Mouse (Mus musculus): ENCODE measurements around the gene Aldh18a1.
A peak's percentile ranks its signal among the peaks of the same experiment; 100 is the strongest.
"Not testable (repeated sequence)": the region's sequence is repeated elsewhere in the genome, so short reads cannot be mapped to it uniquely, and the experiment has no call there.

Gene Aldh18a1

GRCm38 (mm10) chr19:40586908-40587307 is 1.4 kb downstream of the Aldh18a1 start:
- no peak for DNase-seq (ENCODE audit: low spot score in 2 of 2)

DNA sequence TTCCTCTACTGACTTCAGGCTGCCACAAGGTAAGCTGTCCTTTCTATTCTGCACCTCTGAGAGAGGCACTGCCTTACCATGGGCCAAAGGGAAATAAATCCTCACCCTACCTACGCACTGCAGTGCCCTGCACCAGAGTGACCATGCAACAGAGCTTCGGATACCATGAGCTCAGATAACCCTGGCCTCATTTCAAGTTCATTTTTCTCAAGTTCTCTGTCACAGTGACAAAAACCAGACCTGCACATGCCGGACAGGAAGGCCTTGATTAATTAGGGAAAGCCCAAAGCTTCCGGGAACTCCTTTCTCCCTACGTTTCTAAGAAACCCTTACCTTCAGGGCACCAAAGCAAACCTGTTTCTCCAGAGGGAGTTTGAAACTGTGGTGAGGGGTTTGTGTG is 6.6 kb downstream of the Aldh18a1 start:
- no peak for DNase-seq (ENCODE audit: low spot score in 2 of 2)

DNA sequence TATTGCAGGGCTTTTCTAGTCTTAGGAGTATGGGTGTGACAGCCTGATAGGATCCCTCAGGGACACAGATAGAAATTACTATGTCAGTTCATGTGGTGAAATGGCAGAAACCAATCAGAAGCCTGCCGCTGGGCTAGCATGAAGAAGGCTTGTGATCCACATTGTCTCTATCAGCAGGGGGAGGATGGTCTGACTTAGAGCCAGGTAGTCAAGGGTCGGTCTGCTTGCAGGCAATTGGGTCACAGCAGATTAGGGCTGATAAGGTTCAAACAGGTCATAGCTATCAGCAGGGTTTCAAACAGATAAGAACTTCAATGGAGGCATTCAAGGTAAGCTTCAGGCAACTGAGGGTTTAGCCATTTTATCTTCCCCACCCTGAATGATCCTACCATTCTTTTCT is 7.4 kb downstream of the Aldh18a1 start:
- no peak for DNase-seq (ENCODE audit: low spot score in 2 of 2)

DNA sequence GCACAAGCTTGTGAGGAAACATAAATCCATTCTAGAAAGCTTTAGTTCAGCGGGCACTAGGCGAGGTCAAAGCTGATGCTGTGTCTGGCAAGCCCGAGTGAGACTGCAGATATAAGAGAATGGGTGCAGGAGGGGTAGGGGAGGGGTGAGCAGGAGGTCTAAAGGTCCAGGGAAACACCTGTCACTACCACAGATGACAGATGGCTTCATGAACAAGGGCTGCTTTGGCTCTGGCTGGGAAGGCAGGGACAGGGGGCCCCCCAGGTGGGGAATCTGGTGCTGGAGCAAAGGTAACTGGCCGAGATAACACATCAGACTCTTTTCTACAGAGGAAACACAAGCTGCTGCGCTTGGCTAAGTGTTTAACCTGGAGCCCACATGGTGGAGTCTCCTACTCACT is 12.8 kb downstream of the Aldh18a1 start:
- no peak for DNase-seq (ENCODE audit: low spot score in 2 of 2)

GRCm38 (mm10) chr19:40570726-40571125 is 17.5 kb downstream of the Aldh18a1 start:
- no peak for DNase-seq (ENCODE audit: low spot score in 2 of 2)

DNA sequence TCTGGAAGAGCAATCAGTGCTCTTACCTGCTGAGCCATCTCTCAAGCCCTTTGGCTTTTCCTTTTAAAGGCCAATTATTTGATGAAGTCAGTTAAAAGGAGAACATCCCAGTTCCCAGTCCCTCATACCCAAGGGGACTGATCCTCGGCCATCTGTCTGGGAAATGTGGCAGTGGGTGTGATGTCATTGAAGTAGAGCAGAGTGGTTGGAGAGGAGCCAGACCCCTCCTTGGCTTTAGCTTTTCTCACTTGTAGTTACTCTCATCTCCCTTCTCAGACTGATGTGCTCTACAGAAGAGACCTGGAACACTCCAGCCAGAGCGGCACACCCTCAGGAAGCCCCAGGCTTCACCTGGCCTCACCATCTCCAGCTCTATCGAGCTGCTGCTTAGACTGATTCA is 20.6 kb downstream of the Aldh18a1 start:
- no peak for DNase-seq (ENCODE audit: low spot score in 2 of 2)

- no peak for DNase-seq (ENCODE audit: low spot score in 2 of 2)
Observed at GRCm38 (mm10) chr19:40563880-40564645, 24.2 kb downstream of the Aldh18a1 start.

- DNase-seq (ENCODE audit: low spot score in 2 of 2), result not testable (repeated sequence)
Observed at GRCm38 (mm10) chr19:40561521-40561920, 26.7 kb downstream of the Aldh18a1 start.

DNA sequence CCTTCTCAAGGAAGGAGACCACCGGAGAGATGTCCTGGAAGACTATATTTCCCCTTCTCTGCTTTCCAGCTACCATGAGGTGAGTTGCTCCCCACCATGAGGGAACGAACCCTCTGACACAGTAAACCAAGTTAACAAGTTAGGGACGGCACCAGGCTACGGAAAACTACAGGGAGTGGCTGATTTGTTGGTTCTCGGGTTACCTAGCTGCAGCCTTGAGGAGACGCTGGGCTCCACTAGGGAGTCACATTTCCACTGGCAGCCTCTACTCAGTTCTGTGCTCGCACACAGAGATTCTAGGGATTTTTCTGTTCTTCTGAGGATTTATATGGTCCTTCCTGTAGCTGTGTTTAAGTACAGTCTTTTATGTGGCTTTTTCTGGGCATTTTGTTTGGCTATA is 32.2 kb downstream of the Aldh18a1 start:
- no peak for DNase-seq (ENCODE audit: low spot score in 2 of 2)

GRCm38 (mm10) chr19:40555136-40555535 is 33.1 kb downstream of the Aldh18a1 start:
- no peak for DNase-seq (ENCODE audit: low spot score in 2 of 2)

GRCm38 (mm10) chr19:40554343-40554742 is 33.9 kb downstream of the Aldh18a1 start:
- DNase-seq (ENCODE audit: low spot score in 2 of 2), result no peak

DNA sequence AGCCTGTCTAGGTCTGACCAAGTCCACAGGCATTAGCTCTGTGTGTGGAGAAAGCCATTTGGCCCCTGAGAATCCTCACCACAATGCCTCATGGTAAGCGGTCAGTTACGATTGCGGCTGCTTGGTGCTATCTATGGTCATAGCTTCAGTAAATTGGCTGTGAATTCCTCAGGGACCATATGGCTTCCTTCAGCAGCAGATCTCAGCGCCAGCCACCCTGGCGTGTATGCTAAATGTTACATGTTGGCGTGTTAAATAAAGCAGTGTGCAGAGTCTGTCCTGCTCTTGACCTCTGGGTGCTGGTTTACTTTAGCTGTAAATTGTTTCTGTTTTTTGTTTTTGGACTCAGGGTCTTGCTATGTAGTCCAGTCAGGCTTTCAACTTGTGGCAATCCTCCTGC is 34.4 kb downstream of the Aldh18a1 start:
- DNase-seq (ENCODE audit: low spot score in 2 of 2), result no peak

GRCm38 (mm10) chr19:40553014-40553789 is 35.1 kb downstream of the Aldh18a1 start:
- DNase-seq (ENCODE audit: low spot score in 2 of 2), result no peak

DNA sequence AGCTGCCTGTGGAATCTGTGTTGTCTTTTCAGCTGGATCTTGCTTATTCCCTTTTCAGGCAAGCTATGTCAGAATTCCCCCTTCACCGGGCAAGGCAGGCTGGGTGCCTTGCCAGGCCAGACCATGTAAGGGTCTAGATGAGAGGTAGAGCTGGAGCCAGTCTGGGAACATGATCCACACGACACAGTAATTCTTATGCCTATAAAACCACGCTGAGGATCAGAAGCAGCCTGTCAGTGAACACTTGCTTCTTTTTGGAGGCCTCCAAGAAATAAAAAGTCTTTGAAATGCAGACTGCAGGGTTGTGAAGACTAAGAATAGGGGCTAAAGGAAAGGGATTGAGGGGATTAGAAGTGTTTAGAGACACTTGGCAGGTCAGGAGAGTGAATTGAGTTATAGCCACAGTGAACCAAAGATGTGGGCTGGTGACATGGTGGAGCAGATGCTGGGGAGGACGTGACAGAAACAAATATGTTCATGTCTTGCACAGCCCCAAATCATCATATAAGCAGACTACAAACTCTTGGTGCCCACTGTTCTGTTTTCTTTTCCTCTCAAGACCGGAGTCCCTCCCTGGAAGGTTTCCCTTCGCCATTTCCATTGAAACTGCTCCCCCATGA is 38.6 kb downstream of the Aldh18a1 start:
- no peak for DNase-seq (ENCODE audit: low spot score in 2 of 2)

DNA sequence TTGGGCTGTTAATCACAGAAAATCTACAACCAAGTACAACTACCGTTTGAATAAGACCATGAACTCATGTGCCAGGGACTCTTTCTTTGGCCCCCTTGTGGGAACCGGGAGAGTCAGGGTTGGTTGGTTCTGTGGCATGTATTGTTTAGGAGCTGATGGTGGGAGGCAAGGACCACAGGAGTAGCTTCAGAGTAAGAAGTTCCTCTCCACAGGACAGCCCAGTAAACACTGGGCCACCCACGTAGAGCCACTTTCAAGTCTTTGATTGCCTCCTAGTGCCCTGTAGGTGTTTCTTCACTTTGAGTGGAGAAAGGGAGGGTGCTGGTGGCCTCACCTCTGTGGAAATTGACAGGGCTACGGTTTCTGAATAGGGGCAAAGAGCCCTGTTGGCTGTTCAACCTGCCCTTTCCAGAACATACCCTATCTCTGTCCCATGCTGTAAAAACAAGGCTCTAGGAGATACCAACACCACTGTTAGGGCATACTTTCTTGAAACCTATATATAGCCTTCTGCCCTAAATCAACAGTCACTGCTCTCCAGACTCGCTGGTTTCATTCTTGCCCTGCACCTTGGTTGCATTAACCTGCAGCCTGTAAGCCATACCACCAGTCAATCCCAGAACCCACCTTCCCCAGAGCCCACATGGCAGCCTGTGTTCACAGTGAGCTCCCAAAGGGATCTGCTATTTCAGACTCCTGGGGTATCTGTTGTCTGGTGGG is 39.3 kb downstream of the Aldh18a1 start:
- no peak for DNase-seq (ENCODE audit: low spot score in 2 of 2)

DNA sequence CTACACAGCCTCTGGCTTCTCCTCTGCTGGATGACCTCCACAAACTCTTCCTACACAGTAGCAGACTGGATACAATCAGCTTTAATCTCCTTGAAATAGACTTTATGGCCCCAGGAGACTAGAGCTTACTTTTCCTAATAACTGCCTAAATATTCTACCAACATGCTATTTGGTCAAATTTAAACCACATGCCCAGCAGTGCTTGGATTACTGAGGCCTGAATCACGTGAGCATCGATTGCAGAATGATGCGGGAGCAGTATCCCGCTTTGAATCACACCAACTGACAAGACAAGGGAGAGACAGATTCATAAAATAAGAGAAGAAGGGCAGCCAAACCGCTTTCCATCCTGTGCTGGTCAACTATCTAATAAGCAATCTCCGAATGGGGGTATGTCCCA is 39.9 kb downstream of the Aldh18a1 start:
- no peak for DNase-seq (ENCODE audit: low spot score in 2 of 2)

DNA sequence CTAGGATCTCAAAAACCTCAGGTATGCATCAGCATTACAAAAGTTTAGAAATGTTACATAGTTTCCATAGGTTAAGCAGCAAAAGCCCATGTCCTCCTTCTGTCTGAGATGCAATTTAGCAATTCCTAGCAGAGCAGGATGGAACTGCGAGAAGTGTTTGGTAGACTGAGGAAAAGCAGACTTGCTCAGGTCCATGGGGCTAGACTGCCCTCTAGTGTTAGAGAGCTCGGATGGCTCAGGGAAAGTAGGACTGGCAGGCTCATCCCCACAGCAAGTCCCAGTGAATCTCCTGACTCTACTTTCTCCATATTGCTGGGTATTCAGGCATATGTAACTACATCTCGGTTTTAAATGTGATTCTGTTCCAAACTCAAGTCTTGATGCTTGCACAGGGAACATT is 43.4 kb downstream of the Aldh18a1 start:
- DNase-seq (ENCODE audit: low spot score in 2 of 2), result peak in 1 of 2 experiments; percentile 61

DNA sequence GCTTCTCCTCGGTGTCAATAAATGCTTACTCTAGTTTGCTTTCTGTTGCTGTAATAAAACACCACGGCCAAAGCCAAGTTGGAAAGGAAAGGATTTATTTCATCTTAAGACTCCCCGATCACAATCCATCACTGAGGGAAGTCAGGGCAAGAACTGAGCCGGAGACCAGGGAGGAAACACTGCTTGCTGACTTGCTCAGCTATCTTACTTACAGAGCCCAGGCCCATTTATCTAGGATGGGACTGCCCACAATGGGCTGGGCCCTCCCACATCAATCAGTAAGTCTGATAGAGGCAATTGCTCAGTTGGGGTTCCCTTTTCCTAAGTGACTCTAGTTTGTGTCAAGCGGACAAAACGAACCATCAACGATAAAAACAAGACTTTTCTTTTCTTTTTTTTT is 45.5 kb downstream of the Aldh18a1 start:
- DNase-seq (ENCODE audit: low spot score in 2 of 2), result no peak

DNA sequence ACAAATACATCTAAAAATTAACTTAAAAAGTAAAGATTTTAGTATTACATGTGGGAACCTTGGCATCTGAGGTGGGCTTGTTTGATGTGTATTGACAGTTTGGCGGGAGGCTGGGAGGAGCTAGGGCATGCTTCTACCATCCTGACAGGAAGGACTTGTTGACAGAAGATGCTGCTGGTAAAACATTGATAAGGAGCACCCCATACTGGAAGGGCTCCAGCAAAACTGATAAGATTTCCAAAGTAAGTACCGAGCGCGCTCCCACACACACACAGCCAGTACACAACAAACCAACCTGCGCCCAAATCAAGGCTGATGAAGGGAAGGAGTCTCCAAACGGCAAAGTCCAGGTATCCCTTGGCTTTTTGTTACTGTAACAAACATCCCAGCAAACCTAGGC is 51.7 kb downstream of the Aldh18a1 start:
- no peak for DNase-seq (ENCODE audit: low spot score in 2 of 2)

DNA sequence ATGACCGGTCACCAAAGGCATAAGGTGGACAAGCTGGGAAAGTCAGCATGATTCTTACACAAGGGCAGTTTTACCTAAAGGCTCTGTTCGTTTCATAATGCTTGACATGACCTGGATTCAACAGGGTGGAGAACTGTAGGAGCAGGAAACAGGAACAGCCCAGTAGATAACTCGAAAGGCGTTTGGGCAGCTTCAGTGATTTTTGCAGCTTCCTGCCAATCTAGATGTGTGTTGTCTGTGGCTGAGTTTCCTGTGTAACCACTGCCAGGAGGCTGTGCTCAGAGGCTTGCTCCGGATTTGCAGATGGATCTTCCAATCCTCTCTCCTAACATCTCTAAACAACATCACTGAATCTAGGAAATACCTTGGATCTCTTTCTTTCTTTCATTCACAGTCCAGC is 55.7 kb downstream of the Aldh18a1 start:
- no peak for DNase-seq (ENCODE audit: low spot score in 2 of 2)

- no peak for DNase-seq (ENCODE audit: low spot score in 2 of 2)
Observed at GRCm38 (mm10) chr19:40530323-40530722, 57.9 kb downstream of the Aldh18a1 start.

- no peak for DNase-seq (ENCODE audit: low spot score in 2 of 2)
Observed at GRCm38 (mm10) chr19:40528254-40528653, 60.0 kb downstream of the Aldh18a1 start.
